Mouse (Mus musculus): ENCODE measurements around the gene Rasl11a. TPM values are rescaled to one million over a fixed set of nuclear protein-coding genes. Genes with fewer than 3 reads are reported as not detected.

The Rasl11a gene
- polyA plus RNA-seq, 1 experiment, result 5.6 TPM

- TF ChIP-seq CTCF (IDR thresholded peaks at IDR 0.05; ENCODE audit: borderline replicate concordance, insufficient read depth, low read depth, low read length), result no peak
- TF ChIP-seq POLR2A (IDR thresholded peaks at IDR 0.05; ENCODE audit: borderline replicate concordance, insufficient read depth, low read length), result no peak
- Histone ChIP-seq H3K4me1 (ENCODE audit: control insufficient read depth, insufficient read depth, low read length) (no peaks in the 10 kb centered on the region), H3K4me3 (replicated peaks; ENCODE audit: insufficient read depth, low read depth, low read length) (no peak overlapping the region), H3K27ac (ENCODE audit: insufficient read depth, low read length) (no peak overlapping the region), H3K27me3 (ENCODE audit: control insufficient read depth, insufficient read depth, low read length) (no peaks in the 10 kb centered on the region)
- no peak for DNase-seq
- WGBS, result 82% methylated on average over 8 of the region's 8 CpGs
Observed at GRCm38 (mm10) chr5:146834959-146835358, 9.9 kb upstream of the Rasl11a start.

GRCm38 (mm10) chr5:146837967-146838720 lies 6.7 kb upstream of the Rasl11a start:
- no peak for DNase-seq
- Histone ChIP-seq H3K27me3 (ENCODE audit: control insufficient read depth, insufficient read depth, low read length) (no peaks in the 10 kb centered on the region), H3K4me3 (replicated peaks; ENCODE audit: insufficient read depth, low read depth, low read length) (no peak overlapping the region), H3K27ac (ENCODE audit: insufficient read depth, low read length) (no peak overlapping the region), H3K4me1 (ENCODE audit: control insufficient read depth, insufficient read depth, low read length) (no peaks in the 10 kb centered on the region)
- WGBS, result 59% methylated on average over 7 of the region's 7 CpGs
- no peak for TF ChIP-seq POLR2A (IDR thresholded peaks at IDR 0.05; ENCODE audit: borderline replicate concordance, insufficient read depth, low read length)
- TF ChIP-seq CTCF (IDR thresholded peaks at IDR 0.05; ENCODE audit: borderline replicate concordance, insufficient read depth, low read depth, low read length), result no peak

- DNase-seq, result no peak
- H3K4me3 ChIP-seq (replicated peaks; ENCODE audit: insufficient read depth, low read depth, low read length), result no peak overlapping the region
- H3K27ac ChIP-seq (ENCODE audit: insufficient read depth, low read length), result no peak overlapping the region
- TF ChIP-seq POLR2A (IDR thresholded peaks at IDR 0.05; ENCODE audit: borderline replicate concordance, insufficient read depth, low read length) (no peak), CTCF (IDR thresholded peaks at IDR 0.05; ENCODE audit: borderline replicate concordance, insufficient read depth, low read depth, low read length) (no peak)
- 51% methylated on average over 12 of the region's 12 CpGs for WGBS
- no peaks in the 10 kb centered on the region for H3K4me1 ChIP-seq (ENCODE audit: control insufficient read depth, insufficient read depth, low read length)
- no peaks in the 10 kb centered on the region for H3K27me3 ChIP-seq (ENCODE audit: control insufficient read depth, insufficient read depth, low read length)
Observed at GRCm38 (mm10) chr5:146838836-146839648, 5.8 kb upstream of the Rasl11a start.

GRCm38 (mm10) chr5:146839760-146840159 lies 5.1 kb upstream of the Rasl11a start:
- WGBS, result 59% methylated on average over 5 of the region's 5 CpGs
- no peak for TF ChIP-seq CTCF (IDR thresholded peaks at IDR 0.05; ENCODE audit: borderline replicate concordance, insufficient read depth, low read depth, low read length)
- TF ChIP-seq POLR2A (IDR thresholded peaks at IDR 0.05; ENCODE audit: borderline replicate concordance, insufficient read depth, low read length), result no peak
- H3K27ac ChIP-seq (ENCODE audit: insufficient read depth, low read length), result no peak overlapping the region
- DNase-seq, result no peak
- H3K4me1 ChIP-seq (ENCODE audit: control insufficient read depth, insufficient read depth, low read length), result no peaks in the 10 kb centered on the region
- H3K27me3 ChIP-seq (ENCODE audit: control insufficient read depth, insufficient read depth, low read length), result no peaks in the 10 kb centered on the region
- H3K4me3 ChIP-seq (replicated peaks; ENCODE audit: insufficient read depth, low read depth, low read length), result no peak overlapping the region

GRCm38 (mm10) chr5:146840422-146840821 lies 4.4 kb upstream of the Rasl11a start:
- H3K27ac ChIP-seq (ENCODE audit: insufficient read depth, low read length), result no peak overlapping the region
- no peak for DNase-seq

DNA sequence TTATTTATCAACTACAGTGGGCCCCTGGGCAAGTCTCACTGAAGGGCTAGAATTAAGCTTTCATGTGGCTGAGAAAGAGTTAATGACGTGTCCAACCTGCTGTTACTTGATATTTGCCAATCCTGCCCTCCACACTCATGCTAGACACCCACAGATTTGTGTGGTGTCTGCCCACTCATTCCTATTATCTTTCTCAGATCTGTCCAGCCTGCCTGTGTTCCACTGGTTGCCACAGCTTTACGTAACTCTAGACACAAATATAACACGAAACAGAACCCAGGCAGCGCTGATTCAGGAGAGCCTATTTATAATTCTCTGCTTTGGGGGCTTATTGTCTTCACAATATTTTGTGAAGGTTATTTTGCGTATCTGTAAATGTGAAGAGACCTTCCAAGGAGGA lies 3.6 kb upstream of the Rasl11a start:
- Histone ChIP-seq H3K27ac (ENCODE audit: insufficient read depth, low read length) (no peak overlapping the region), H3K27me3 (ENCODE audit: control insufficient read depth, insufficient read depth, low read length) (no peaks in the 10 kb centered on the region), H3K4me3 (replicated peaks; ENCODE audit: insufficient read depth, low read depth, low read length) (no peak overlapping the region), H3K4me1 (ENCODE audit: control insufficient read depth, insufficient read depth, low read length) (no peaks in the 10 kb centered on the region)
- TF ChIP-seq POLR2A (IDR thresholded peaks at IDR 0.05; ENCODE audit: borderline replicate concordance, insufficient read depth, low read length) (no peak), CTCF (IDR thresholded peaks at IDR 0.05; ENCODE audit: borderline replicate concordance, insufficient read depth, low read depth, low read length) (no peak)
- no peak for DNase-seq
- 86% methylated on average over 5 of the region's 5 CpGs for WGBS

More at GRCm38 (mm10) chr5:146840422-146840821, 4.4 kb upstream of the Rasl11a start:
- H3K4me3 ChIP-seq (replicated peaks; ENCODE audit: insufficient read depth, low read depth, low read length), result no peak overlapping the region
- no peaks in the 10 kb centered on the region for H3K27me3 ChIP-seq (ENCODE audit: control insufficient read depth, insufficient read depth, low read length)
- no peak for TF ChIP-seq CTCF (IDR thresholded peaks at IDR 0.05; ENCODE audit: borderline replicate concordance, insufficient read depth, low read depth, low read length)
- no peak for TF ChIP-seq POLR2A (IDR thresholded peaks at IDR 0.05; ENCODE audit: borderline replicate concordance, insufficient read depth, low read length)
- no peaks in the 10 kb centered on the region for H3K4me1 ChIP-seq (ENCODE audit: control insufficient read depth, insufficient read depth, low read length)
- 88% methylated on average over 4 of the region's 4 CpGs for WGBS

DNA sequence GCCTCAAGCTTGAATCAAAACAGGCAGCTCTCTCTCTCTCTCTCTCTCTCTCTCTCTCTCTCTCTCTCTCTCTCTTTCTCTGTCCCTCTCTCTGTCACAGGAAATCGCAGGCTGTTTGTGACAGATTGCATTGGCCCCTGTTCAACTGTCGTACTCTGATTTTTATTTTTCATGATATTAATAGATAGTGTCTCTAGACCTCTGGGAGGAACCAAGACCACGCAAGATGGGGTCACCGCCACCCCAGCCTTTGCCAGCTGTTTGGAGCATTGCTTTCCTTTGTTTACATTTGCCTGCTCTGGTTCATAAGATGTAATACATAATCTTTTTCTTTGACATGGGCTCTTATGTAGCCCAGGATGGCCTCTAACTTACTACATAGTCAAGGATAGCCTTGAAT lies 2.9 kb upstream of the Rasl11a start:
- no peak overlapping the region for H3K27ac ChIP-seq (ENCODE audit: insufficient read depth, low read length)
- WGBS, result 61% methylated on average over 4 of the region's 4 CpGs
- TF ChIP-seq CTCF (IDR thresholded peaks at IDR 0.05; ENCODE audit: borderline replicate concordance, insufficient read depth, low read depth, low read length), result no peak
- no peak for TF ChIP-seq POLR2A (IDR thresholded peaks at IDR 0.05; ENCODE audit: borderline replicate concordance, insufficient read depth, low read length)
- DNase-seq, result no peak
- H3K4me3 ChIP-seq (replicated peaks; ENCODE audit: insufficient read depth, low read depth, low read length), result no peak overlapping the region
- H3K4me1 ChIP-seq (ENCODE audit: control insufficient read depth, insufficient read depth, low read length), result no peaks in the 10 kb centered on the region
- H3K27me3 ChIP-seq (ENCODE audit: control insufficient read depth, insufficient read depth, low read length), result no peaks in the 10 kb centered on the region
